Mouse (Mus musculus) urinary bladder, adult 2 months (tissue): ENCODE data around the gene Cbx4. TPM values are rescaled to one million over a fixed set of nuclear protein-coding genes. Genes with fewer than 3 reads are reported as not detected.

ENCODE experiments used
- DNase-seq: peaks from one replicate; pipeline ENCODE4 v3.0.0; 2022; ENCODE audit warnings: low spot score
- polyA plus RNA-seq: library from polyadenylated mRNA; depleted of rRNA; stranded (reverse); fragments of >200 nt; gene quantifications from 2 replicates; pipeline ENCODE4 v1.2.3, GENCODE M21; 2012

The Cbx4 gene
- polyA plus RNA-seq, 1 experiment: 36.0 TPM

DNA sequence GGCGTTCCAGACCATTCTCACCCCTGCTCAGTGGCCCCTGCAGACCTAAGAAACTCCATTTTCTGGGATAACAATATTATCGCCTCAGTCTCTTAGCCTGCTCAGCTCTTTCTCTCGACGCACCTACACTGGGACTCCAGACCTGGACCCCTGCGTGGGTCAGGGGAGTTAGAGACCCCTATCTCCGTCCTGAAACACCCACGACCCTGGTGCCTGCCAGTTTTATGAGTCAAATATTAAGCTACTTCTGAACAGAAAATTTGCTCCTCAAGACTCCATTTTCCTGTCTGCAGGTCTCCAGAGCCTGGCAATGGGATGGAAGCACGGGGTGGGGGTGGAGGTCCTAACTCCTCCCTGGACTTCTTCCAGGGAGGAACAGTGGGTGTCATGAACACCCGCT lies 28.7 kb downstream of the Cbx4 start:
- no peak for DNase-seq

DNA sequence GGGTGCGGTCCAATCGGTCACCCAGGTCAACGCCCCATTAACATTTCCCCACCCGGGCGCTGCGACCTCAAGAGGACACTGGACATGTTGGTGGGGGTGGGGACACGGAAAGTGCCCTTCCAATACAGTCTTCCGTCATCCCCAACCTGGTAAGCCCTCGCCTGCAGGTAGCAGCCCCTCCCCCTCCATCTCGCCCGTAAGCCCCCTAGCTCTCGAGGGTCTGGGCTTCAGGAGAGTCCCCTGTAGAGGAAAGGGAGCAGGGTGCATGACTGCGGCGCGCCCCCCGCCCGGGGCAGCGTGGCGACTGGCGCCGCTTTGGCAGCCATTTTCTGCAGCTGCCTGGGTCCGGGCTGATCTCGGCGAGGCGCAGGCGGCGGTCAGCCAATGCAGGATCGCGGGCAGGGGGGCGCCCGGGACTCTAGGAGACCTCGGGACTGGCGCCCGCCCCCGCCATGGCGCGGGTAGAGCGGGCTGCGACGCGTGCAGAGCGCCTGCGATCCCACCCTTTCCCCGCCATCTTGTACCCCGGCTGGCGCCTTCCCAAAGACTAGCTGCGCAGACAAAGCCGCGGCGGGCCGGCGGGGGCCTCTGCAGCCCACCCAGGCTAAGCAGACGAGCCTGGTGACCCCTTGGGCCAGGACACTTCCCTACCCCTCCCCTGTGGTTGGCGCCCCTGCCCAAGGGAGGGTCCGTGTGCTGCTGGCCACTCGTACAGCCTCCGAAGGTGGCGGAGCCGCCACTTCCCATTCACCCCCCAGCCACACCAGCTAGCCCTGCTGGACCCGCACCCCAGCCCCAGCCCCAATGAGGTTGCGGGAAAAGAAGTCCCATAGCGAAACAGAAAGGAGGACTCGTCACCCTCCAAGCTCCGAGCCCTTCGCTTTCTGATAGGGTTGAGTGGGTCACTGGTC lies 29.5 kb downstream of the Cbx4 start:
- no peak for DNase-seq

DNA sequence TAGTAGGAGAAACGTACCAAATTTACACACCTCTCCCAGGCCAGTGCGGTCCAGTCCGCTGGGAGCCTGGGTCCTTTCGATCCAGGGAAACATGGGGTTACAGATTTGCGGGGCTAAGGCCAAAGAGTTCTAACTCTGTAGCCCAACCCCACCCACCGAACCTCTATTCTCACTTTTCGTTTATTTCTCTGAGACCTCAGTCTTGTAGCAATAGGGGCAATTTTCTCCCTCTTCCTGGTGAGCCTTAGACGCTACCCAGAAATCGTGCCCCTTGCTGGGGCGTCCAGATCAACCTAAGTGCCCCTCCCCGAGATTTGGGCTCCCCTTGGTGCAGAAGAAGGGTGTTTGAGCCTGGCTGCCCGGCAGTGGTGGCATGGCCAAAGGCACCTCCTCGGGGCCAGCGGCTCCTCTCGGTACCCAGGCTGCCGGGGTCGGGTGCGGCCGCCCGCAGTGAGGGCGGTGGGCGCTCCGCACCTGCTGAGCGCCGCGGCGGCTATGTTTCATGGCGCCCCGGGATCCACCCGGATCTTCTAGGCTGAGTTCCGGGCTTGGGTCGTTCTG lies 30.4 kb downstream of the Cbx4 start:
- no peak for DNase-seq

DNA sequence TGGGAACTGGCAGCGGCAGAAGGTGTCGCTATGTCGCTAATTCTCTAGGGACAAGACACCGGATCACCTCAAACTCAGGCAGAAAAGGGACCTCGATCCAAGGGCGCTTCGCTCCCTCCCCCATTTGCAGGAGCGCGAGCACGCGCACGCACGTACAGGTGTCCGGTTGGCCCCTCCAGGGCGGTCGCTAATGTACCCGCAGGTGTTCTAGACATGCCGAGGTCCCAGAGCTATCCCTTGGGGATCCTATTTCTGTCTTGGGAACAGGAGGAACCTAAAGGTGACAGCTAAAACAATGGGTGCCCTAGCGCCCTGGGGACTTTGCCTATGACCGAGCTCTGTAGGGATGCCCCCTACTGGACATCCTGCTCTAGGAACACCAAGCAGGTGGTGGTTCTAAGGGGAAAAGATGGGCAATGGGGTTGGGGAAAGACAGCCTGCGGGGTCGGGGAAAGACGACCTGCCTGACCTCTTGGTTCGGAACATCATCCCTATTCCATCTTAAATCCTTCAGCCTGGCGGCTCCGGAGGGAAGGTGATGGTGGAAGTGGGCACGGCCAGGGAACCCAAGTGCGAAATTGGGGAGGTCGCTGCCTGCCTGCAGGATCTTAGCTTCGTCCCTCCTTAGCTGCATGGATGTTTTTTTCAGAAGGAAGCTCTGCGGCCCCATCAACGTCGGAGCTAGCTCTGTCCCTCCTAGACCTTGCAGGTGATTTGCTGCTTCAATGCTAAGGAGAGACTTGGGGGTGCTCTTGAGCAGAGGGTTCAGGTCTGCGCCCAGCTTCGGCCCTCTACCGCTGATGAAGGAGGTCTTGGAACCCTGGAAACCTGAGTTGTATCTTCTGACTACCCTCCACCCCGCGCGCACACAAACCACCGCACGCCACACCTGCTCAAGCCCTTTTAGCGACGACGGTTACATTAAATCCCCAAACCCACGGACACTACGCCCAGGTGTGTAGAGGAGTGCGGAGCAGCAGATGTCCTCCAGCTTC lies 31.4 kb downstream of the Cbx4 start:
- DNase-seq: no peak

DNA sequence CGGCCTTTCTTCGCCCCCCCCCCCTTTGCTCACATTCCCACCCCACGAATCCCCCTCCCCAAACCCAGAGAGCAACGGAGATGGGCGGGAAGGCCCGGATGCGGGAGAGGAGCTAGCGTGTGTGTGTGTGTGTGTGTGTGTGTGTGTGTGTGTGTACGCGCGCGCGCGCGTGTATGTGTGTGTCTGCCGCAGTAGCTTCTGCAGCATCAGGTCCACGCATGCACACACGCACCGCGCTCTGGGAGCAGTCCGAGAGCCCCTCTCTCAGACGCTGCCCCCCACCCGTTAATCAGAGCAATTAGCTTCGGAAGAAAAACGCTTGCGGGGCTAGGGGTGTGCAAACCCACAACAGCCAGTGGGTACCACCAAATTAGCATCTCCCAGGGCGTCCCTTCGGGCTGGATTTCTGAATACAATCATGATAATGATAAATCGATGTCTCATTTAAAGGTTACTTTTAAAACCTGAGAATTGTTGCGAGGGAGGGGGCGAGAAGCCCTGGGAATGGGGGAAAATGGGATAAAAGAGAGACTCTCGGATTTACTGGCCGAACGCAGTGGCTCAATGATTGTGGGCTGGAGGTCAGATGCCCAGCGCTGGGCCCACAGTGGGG lies 32.2 kb downstream of the Cbx4 start:
- DNase-seq: no peak

DNA sequence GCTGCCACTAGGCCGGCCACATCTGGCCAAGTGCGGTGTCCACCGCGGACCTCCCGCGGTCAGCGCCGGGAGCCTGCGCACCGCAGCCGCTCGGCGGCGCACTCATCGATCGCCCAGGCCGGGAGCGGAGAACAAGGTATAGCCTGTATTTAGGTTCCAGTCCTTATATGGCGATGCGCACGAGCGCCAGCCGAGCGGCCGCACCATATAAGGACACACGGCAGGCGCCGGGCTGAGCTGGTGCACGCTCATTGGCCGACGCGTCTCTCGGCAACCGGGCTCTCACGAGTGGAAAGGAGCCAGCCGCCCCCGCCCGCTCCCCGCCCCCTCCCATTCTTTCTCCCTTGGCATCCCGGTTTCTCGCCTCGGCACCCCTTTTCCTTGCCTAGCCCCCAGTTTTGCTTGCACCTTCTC lies 32.8 kb downstream of the Cbx4 start:
- DNase-seq: no peak

DNA sequence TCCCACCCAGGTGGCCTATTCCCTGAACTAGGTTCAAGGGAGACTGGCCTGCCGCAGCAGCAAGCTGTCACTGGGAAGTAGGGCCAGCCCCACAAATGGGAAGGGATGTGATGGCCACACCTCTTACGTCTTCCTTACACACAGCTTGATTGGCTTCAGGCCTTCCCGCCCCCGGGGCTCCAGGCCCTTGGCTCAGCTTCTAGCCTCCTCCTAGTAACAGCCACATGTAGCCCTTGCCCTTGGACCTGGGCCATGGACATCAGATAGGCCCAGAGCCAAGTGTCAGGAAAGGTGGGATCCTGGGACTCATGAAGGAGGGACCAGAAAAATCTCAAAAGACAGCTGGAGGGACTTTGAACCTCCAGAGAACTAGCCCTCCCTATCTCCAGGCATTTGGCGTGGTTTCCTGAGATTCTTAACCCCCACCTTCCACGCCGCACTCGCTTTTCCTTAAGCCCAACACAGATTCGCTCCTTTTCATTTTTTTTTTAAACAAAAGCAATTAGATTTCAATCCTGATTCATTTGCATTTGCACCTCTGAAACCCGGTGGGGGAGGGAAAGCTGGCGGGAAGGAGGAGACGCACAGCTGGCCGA lies 33.3 kb downstream of the Cbx4 start:
- no peak for DNase-seq

DNA sequence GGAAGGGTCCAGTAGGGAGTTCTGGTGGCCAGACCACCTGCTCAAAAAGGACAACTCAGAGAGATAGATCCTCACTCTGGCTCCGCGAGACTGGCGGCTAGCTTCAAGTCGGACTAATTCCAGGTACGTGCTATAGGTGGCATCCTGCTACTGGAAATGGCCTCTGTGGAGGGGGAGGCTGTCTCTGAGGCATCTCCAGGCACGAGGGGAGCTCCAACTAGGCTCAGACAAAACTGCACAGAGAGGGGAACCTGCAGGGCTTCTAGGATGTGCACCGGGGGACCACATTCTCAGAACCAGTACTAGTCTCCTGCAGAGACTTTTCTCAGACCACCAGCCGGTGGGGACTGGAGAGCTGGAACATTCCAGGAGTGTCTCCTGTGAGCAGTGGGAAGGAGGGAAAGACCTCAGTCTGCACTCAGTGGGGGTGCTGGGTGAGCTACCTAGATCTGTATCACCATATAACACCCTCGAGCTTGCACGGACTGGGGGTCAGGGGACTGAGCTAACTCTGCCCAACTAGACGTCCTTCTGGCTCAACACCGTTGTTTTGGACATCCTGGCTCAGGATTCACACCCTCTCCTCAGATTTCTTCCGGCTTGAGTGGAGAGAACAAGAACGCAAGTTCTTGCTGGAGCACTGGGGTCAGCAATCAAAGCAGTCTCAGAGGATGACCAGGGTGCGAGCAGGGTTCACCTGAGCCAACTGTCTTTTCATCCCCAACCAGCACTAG lies 33.9 kb downstream of the Cbx4 start:
- no peak for DNase-seq

DNA sequence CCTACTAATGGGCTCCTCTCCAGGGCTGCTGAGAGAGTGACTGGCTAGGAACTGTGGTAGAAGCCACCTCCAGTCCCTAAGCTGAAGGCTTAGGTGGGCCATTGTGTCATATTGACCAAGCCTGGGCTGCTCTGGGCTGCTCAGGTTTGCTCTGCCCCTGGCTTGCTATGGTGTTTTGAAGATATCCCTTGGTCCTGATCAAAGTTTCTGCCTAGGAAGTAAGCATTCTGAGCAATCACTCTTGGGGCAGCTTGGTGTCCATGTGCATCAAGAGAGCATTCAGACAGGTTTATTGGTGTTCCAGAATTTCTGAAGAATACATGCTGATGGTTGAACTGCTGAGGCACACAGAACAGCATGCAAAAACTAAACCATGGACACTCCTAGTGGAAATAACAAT lies 34.6 kb downstream of the Cbx4 start:
- no peak for DNase-seq

DNA sequence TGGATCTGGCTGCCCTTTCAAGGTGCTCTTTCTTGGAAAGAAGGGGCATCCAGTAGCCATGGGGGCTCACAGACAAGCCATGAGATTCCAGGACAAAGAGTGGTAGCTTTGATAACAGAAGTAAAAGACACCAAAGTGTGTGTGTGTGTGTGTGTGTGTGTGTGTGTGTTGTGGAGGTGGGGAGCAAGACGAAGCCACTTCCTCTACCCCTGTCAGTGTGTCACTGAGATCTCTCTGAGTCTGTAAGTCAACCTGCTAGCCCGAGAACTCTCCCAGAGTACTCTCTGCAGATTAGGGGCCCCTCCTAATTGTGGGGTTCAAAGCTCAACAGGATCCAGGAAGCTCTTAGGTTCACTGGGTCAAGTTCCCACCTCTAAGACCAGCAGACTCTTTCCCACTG lies 35.7 kb downstream of the Cbx4 start:
- DNase-seq: no peak

DNA sequence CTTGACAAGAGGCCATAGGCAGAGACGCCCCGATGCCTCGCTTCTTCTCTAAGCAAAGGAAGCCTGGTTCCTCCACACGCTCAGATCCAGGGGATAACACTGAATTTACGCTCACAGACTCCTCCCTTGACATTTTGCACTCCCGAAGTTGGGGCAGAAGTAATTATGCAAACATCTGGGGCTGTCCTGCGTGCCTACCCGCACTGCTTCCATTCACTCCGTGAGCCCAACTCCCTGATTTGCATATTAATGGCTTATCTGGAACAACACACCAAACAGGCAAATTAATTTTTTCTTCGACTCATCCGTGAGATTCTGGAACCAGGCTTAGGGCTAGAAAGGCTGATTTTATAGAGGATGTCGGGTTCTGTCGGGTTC lies 37.9 kb downstream of the Cbx4 start:
- no peak for DNase-seq

DNA sequence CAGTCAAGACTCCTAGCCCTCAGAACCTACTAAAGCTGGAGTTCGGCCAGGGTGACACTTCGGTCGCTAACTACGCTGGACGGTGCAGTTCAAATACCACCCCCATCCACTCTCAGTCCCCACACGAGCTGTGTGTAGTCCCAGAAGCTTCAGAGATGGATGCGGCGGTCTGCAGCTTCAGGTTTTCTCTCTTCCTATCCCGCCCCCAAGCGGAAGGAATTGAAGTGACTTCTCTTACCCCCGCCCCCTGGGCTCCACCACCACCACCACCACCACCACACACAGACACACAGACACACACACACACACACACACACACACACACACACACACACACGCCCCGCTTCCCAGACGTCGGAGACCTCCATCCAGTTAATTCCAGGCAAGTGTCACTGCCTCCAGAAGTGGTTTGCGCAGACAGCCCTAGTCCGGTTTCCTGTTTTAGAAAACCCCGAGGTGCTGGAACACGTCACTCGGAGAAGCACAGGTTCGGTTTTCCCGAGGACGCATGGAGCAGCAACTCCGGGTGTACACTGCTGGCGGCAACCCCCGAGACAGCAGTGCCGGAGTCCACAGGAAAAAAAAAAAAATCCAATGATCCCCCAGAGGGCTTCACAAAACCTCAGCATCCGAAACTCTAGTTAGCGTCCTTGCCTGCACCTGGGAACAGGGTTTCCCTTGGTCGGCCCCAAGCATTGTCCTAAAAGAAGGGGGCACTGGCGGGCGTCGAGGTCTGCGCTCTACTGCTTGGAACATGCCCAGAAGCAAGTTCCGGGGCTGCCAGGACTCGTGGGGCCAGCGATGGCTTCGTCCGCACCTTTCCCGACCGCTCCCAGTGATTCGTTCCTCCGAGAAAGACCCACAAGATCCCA lies 38.5 kb downstream of the Cbx4 start:
- no peak for DNase-seq

DNA sequence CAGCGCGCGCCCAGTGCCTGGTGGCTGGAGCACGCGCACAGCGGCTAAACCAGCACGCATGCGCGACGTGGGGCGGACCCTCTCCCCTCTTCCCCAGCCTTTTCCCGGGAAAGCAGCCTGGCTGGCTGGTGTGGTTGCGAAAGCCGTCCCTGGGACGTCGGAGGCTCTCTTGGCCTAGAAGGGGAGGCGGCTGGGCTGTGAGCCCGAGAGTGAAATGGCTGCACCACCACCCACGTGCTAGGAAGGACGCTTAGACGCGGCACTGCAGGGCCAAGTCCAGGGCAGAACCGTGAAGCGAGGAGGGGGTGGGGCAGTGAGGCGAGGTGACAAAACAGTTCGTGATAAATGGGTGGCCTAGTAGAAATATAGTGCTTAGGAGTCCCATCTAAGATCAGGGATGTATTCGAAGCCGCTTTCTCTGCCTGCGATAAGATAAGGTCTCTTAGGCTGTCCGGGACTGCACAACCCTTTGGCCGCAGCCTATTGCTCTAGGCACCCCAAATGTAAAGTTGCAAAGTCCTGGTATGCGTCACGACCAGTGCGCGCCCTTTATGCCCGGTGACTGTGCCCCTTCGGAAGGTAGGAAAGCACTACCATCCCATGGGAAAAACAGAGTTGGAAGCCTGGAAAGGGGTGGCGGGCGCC lies 39.3 kb downstream of the Cbx4 start:
- no peak for DNase-seq

DNA sequence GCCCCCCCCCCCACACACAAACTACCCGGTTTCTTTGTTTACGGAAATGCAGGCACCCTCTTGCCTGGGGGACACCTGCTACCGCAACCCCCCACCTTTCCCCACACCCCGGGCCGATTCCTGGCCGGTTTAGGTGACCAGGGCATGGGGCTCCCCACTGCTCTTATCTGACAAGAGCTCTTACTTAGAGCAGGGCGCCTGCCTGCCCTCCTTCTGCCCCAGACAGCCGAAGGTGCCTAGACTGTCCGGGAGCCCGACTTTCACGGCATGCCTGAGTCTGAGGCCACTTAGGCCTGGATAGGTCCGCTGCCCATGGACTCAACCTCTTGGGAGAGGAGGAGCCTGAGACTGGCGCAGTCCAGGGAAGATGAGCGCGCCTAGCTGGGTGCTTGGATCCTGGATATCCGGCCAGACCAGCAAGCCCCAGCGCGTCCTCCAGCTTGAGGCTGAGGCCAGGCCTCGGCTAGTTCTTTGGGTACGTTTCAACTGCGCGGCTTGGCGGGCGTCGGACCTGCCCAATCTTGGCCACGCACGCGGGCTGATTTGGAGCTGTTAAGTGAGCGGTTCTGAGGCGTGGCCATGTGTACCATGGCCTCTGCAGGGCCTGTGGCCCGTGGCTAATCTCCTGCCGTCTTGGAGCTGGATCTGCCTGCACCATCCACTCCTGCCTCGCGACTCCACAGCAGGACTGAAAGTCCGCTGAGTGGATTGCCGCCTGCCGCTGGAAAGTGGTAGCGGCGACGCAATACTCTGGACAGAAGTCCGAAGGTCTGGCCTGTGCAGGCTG lies 41.3 kb downstream of the Cbx4 start:
- no peak for DNase-seq

DNA sequence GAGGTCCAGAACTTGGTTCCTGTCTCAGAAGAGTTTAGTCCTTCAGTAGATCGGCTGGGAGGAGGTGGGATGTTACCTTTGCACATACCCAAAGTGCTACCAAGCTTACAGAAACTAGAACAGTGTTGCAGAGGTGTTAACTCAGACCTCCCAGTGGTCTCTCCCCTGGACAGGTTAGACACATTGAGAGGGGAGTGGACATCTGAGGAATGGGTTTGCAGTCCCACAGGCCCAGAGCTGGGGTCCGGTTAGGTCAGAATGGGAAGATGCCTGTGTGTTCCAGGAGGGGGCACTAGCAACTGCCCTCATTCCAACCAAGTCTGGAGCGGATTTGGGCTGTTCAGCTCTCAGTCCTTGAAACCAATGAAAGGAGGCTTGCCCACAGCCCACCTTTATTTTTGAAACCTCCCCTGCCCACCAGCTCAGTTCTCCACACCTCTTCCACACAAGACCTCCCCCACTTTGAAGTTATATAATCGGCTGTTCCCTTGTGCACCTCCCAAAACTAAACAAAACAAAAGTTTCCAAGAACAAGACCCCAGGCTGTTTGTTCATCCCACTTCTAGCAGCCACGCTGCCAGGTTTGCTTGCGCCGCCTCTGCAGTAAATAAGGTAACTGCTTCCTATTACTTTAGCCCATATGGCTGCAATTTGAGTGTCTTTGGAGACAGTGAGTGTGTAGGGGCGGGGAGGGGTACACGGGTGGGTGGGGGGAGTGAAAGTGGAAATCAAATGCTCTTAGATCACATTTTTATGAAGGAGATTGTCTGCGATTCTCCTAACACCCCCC lies 42.1 kb downstream of the Cbx4 start:
- no peak for DNase-seq

DNA sequence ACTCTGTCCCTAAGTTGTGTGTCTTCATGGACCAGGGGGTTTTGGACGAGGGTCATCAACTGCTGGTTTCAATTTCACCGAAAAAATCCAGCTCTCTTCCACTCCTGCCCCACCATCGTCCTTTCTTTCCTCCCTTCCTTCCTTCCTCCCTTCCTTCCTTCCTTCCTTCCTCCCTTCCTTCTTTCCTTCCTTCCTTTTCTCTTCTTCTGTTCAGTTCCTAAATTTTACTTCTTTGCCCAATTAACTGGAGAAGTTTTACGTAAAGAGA lies 42.8 kb downstream of the Cbx4 start:
- DNase-seq: no peak

DNA sequence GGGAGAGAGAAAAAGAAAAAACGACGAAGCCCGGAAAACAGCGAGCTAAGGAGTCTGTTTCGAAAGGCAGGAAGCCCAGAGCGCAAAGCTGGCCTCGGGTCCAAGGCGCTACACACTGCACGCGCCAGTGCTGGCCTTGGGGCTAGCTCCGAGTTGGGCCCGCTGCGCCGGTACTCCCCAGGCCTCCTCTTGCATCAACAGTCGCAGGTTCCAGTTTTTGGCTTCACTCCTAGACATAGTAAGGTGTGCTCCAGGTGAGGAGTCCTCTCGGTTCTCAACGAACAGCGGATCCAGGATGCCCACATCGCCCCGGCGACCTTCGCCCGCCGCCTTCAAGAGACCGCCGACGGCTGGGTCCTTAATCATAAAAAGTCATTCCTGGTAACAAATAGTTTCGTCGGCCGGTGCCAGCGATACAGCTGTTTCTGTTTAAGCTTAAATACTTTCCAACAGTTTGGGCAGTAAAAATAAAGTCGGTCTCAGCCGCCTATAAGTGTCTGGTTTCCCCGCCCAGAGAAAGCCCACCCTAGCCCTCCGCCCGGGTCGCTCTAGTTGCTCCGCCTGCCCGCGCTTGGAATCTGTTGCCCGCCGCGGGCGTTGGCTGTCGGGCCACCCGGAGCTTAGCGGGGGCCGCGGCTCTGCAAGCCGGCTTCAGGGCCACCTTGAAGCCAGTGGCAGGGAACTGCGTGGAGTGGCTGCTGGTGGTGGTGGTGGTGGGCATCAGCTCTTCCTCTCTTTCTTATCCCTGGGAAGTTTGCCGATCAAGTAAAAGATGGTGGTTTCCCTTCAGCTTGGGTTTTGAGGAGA lies 43.4 kb downstream of the Cbx4 start:
- DNase-seq: no peak
